Mouse (Mus musculus): ENCODE data around the gene Tnfrsf9.

- TF ChIP-seq CTCF (IDR thresholded peaks at IDR 0.05; ENCODE audit: insufficient read depth, low read length), result no peak
- TF ChIP-seq POLR2A (IDR thresholded peaks at IDR 0.05; ENCODE audit: borderline replicate concordance, extremely low read depth, low read depth, low read length), result no peak
These were observed 64.0 kb downstream of the Tnfrsf9 start for GRCm38 (mm10) chr4:150978156-150978910.

Data from lung, adult 2 months (tissue).